Mouse (Mus musculus) right cerebral cortex, postnatal 36 days (tissue): ENCODE measurements at regions not wholly inside any gene's neighbourhood (a gene's known extent, or its start where the extent isn't known, plus 50 kb on each side); places are given as distances from the start of the nearest gene placed in this dataset.
"Not testable (repeated sequence)": the region's sequence is repeated elsewhere in the genome, so short reads cannot be mapped to it uniquely, and the experiment has no call there.

ENCODE experiments used
- DNase-seq, 2 experiments: peaks; one replicate each; pipeline ENCODE4 v3.0.0; 2022; ENCODE audit warnings: low spot score in 2 of 2, mixed read lengths in 1 of 2

GRCm38 (mm10) chr15:25245631-25246030, 167.9 kb downstream of the Basp1 start:
- no peak for DNase-seq

- no peak for DNase-seq
Measured at GRCm38 (mm10) chr15:25237665-25238664, 175.6 kb downstream of the Basp1 start.

DNA sequence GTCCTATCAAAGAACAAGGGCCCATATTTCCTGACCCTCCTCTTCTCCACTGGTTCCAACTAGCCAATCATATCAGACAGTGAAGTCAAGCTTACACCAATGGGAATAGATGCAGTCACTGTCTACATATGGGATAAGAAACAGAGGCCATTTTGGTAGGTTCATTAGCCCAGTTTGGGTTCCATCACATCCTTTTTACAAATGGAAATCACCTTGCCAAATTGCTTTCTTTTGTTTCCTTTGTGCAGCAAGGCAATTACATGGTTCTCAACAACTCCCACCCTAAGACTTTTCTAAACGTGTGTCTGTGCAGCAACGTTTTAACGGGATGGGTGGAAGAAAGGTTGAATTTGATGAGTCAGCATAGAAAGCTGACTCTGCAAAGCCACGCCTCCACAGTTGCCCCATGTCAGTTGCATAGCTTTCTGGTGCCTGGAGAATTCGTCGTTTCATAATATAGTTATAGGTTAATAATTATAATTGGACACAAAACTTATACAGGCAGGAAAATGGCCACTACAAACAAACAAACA, 177.3 kb downstream of the Basp1 start:
- no peak for DNase-seq

GRCm38 (mm10) chr15:25234064-25234700, 179.4 kb downstream of the Basp1 start:
- DNase-seq, result no peak

GRCm38 (mm10) chr15:25230213-25230612, 183.4 kb downstream of the Basp1 start:
- no peak for DNase-seq

- no peak for DNase-seq
Measured at GRCm38 (mm10) chr15:25229807-25230206, 183.8 kb downstream of the Basp1 start.

- no peak for DNase-seq
Measured at GRCm38 (mm10) chr15:25227496-25227895, 186.1 kb downstream of the Basp1 start.

DNA sequence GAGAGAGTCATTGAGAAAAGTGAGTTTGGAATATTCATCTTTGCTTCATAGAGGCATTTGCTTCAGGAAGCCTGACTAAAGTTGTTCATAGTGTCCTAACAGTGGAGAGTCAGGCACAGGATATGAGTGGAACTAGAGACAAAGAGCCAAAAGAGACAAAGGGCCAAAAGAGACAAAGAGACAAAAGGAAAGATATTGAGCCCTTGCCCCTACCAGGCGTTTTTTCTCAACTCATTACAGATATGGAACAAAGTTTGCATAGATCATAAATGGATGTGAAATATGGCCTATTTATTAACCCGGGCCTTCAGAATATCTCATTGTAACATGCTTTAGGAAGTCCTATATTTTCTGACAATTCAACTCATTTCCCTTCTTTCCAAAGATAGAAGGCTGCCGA, 187.6 kb downstream of the Basp1 start:
- DNase-seq, result no peak

DNA sequence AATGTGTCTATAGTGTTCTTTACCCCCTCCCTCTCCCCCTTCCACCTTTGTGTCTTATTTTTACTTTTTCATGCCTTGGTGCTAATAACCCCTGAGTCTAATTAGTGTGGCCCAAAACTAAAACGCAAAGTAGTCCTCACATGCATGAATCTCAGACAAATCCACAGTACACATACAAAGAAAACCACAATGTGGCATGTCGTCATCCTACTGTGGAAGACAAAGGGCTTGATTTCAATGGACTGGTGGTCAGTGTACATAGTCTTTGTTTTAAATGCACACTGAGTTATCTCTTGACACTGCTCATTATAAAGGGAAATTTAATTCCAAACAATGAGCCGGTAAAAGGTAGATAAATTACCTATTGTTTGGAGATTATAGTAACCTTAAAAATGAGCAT, 188.1 kb downstream of the Basp1 start:
- no peak for DNase-seq

- DNase-seq, result peak; percentile 30 to 72
Measured at GRCm38 (mm10) chr15:25221749-25222148, 191.8 kb downstream of the Basp1 start.

GRCm38 (mm10) chr15:25216375-25216774, 197.2 kb downstream of the Basp1 start:
- DNase-seq, result no peak

DNA sequence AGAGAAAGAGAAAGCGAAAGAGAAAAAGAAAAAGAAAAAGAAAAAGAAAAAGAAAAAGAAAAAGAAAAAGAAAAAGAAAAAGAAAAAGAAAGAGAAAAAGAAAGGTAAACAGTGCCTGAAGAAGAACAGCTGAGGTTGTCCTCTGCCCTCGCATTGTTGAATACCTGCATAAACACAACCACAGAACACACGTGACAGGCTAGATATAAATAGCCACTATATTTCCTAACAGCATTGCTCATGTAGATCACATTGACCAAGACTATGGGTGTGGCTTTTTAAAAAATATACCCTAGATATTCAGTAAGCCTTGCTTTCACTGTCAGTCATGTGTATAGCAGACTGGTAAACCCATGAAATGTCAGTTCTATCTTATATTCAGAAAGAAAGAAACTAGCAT, 211.5 kb downstream of the Basp1 start:
- DNase-seq, result no peak

DNA sequence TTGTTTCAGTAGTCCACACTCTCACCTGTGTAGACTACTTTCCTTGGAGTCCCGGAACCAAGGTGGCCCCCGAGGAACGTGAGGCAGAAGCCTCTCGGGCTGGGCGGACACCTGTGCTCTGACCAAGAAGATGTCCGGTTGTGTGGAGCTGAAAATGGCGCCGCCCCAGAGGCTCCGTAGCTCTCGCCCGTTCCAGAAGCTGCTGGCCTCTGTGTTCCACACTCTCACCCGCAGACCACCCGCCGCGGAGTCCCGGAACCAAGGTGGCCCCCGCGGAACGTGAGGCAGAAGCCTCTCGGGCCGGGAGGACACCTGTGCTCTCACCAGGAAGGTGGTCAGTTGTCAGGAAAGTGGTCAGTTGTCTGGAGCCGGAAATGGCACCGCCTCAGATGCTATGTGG, 213.3 kb downstream of the Basp1 start:
- DNase-seq, result not testable (repeated sequence)

DNA sequence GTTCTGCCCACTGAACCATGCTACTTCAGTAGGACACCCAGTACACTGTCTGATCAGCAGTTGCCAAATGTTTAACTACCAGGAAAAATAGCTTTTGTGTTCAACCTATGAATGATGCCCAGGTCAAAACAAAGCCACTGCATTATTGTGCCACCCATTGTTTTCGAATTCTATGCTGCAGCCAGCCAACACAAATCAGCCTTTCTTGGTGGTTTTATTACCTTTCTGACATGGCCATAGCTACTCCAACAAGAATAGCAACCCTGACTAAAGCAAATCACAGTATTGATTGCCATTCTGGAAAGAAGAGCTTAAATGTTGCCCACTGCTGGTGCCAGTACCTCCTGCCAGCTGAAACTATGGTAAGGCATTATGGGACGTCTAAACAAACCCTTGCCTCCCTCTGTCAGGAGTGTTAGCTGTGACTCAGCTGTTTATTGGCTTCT, 225.7 kb downstream of the Basp1 start:
- no peak for DNase-seq

GRCm38 (mm10) chr15:25172755-25173154, 240.8 kb downstream of the Basp1 start:
- DNase-seq, result no peak

DNA sequence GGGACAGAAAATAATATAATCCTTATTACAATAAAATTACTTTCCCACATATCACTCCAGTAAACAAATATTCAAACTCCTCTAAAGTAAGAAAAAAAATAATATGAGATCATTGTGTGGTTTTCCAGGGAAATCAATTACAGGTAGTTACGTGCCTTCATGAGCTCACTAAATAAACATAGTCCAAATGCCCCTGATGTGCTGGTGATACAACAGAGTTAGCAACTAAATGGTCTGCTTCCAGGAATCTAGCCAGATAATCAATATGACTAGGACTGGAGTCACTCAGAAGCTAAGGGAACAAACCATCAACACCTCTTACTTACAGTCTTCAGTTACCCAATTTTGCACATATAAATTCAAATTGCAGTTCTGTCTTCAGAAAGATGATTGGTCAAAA, 267.2 kb downstream of the Basp1 start:
- no peak for DNase-seq

GRCm38 (mm10) chr15:25144228-25144627, 269.3 kb downstream of the Basp1 start:
- DNase-seq, result no peak

DNA sequence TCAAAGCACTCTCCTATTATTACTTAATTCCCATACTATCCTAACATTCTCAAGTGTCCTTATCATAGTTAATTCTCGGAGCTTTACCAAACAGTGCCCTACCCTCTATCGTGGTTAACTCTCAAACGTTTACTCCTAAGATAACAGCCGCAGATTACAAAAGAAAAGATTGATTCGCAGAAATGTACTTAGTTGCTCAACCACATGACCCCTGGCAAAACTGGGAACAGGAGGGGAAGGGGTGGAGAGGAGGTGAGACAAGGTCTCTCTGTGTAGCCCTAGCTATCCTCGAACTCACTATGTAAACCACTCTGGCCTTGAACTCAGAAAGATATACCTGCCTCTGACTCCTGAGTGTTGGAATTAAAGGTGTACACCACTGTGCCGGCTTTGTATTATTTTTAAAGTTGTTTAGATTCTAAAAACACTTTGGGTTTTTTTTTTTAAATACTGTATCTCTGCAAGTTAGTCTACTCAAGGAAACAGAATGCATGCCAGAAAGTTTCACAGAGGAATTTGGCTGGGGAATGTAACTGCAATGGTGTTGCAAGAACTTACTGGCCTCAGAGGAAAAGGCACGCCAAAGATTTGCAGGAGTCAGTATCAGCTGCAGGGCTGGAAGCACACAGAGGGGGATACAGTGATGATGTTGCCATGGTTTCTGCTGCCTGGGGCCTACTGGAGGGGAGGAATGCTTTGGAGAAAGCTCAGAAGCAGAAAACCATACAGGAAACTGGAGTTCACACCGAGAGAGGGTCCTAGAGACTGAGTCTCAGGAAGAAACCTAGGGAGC, 273.0 kb downstream of the Basp1 start:
- no peak for DNase-seq

DNA sequence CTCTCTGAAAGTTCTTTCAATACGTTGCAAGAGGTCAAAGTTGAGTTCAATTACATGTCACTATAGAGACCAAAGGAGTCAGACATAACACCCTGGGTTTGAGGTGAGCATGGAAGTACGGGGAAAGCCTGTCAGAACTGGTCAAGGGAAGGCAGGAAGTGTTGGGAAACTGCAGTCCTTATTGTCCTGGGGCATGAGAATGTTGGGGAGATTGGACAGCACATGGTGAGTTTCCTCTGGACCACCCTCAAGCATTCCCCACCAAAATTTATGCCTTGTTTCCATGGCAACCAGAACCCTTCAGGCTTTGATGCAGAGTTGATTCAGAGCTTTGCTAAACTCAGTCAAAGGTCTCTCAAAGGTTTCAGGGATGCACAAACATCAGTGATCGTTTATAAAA, 276.5 kb downstream of the Basp1 start:
- DNase-seq, result no peak

DNA sequence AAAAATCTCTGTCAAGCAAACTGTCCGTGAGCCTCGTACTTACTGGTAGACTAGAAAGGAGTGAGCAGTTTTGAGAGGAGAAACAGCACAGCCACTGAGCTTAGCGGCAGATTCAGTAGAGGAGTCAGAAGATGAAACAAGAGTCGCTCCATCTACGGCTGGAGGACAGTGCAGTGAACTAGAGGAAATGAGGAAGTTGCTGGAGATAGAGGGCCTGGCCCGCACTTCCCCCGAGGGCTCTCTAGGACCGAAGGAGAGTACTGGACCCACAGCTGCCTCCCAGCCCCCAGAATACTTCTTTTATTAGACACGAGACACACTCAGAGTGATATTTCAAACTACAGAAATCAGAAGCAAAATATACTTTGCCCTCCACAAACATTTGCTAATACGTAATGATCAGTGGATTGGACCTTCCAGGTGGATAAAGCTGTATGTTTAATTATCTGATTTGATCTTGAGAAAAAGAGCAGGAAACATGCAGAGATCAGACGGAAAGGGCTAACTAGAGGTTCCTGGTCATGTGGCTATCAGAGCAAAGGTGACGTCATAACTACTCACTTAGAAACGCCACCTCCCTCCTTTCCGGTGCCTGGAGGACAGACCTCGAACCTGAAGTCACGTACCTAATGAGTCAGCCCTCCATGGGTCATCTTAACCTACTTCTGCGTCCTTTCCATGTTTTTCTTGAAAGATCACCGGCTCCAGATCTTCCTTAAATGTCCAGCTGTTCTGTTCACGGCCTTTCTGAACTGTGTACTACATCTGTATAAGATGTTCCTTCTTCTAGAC, 277.9 kb downstream of the Basp1 start:
- DNase-seq, result no peak

GRCm38 (mm10) chr15:25130096-25130495, 283.5 kb downstream of the Basp1 start:
- no peak for DNase-seq
